Mouse (Mus musculus): ENCODE data around the gene Ptpn13. TPM values are rescaled to one million over a fixed set of nuclear protein-coding genes. Genes with fewer than 3 reads are reported as not detected.

Gene Ptpn13
- polyA plus RNA-seq, 1 experiment from 2014 or later: 20.1 TPM

- no peak overlapping the region for H3K27ac ChIP-seq
- 76% methylated on average over 5 of the region's 5 CpGs for WGBS
- no peaks in the 10 kb centered on the region for H3K36me3 ChIP-seq
- no peaks in the 10 kb centered on the region for H3K27me3 ChIP-seq
- no peak overlapping the region for H3K4me2 ChIP-seq
- no peaks in the 10 kb centered on the region for H3K9me3 ChIP-seq
- ATAC-seq (ENCODE audit: insufficient number of reproducible peaks, low FRiP score, low TSS enrichment, low read depth): no peak
- H3K9ac ChIP-seq: no peak overlapping the region
- no peak overlapping the region for H3K4me3 ChIP-seq
- peaks cover 2% of the 10 kb centered on the region; the same call in 1 of the 2 replicates for H3K4me1 ChIP-seq
Measured at GRCm38 (mm10) chr5:103395683-103396082, 29.3 kb upstream of the Ptpn13 start.

DNA sequence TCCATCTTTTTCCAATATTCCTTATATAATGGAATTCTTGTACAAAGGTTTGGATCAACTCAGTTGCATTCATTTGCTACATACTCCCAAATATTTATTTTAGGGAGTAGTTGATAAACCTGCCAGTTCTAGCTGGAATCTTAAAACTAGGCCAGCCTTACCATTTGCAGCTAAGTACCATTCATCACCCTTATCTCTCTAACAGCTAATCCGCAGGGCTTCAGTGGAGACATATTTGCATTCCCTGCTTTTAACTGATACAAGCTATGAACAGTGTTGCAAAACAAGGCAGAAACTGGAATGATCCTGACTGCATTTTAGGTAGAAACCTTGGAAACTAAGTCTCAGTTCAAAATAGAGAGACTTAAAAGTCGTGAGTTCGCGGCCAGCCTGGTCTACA lies 27.6 kb upstream of the Ptpn13 start:
- no peak for ATAC-seq (ENCODE audit: insufficient number of reproducible peaks, low FRiP score, low TSS enrichment, low read depth)
- Histone ChIP-seq H3K27ac (no peak overlapping the region), H3K36me3 (no peaks in the 10 kb centered on the region), H3K4me1 (peaks cover 2% of the 10 kb centered on the region; the same call in 1 of the 2 replicates), H3K4me2 (no peak overlapping the region), H3K27me3 (no peaks in the 10 kb centered on the region), H3K9me3 (no peaks in the 10 kb centered on the region), H3K9ac (no peak overlapping the region), H3K4me3 (no peak overlapping the region)
- WGBS: 81% methylated on average over 4 of the region's 4 CpGs

GRCm38 (mm10) chr5:103404213-103404968 lies 20.6 kb upstream of the Ptpn13 start:
- no peak for ATAC-seq (ENCODE audit: insufficient number of reproducible peaks, low FRiP score, low TSS enrichment, low read depth)
- Histone ChIP-seq H3K36me3 (no peaks in the 10 kb centered on the region), H3K27me3 (no peaks in the 10 kb centered on the region), H3K27ac (no peak overlapping the region), H3K4me2 (no peak overlapping the region), H3K9ac (no peak overlapping the region), H3K4me1 (no peaks in the 10 kb centered on the region), H3K9me3 (no peaks in the 10 kb centered on the region), H3K4me3 (no peak overlapping the region)
- 81% methylated on average over 12 of the region's 12 CpGs for WGBS

- no peak for ATAC-seq (ENCODE audit: insufficient number of reproducible peaks, low FRiP score, low TSS enrichment, low read depth)
- WGBS: 40% methylated on average over 2 of the region's 2 CpGs
- H3K9me3 ChIP-seq: no peaks in the 10 kb centered on the region
- H3K9ac ChIP-seq: no peak overlapping the region
- no peaks in the 10 kb centered on the region for H3K4me1 ChIP-seq
- H3K27me3 ChIP-seq: no peaks in the 10 kb centered on the region
- no peaks in the 10 kb centered on the region for H3K36me3 ChIP-seq
- H3K4me2 ChIP-seq: no peak overlapping the region
- H3K27ac ChIP-seq: no peak overlapping the region
- no peak overlapping the region for H3K4me3 ChIP-seq
Measured at GRCm38 (mm10) chr5:103405921-103406320, 19.1 kb upstream of the Ptpn13 start.

GRCm38 (mm10) chr5:103412020-103412747 lies 12.8 kb upstream of the Ptpn13 start:
- Histone ChIP-seq H3K27ac (no peak overlapping the region), H3K9ac (no peak overlapping the region), H3K36me3 (no peaks in the 10 kb centered on the region), H3K4me2 (no peak overlapping the region), H3K4me3 (no peak overlapping the region), H3K9me3 (no peaks in the 10 kb centered on the region), H3K27me3 (no peaks in the 10 kb centered on the region), H3K4me1 (no peaks in the 10 kb centered on the region)
- no peak for ATAC-seq (ENCODE audit: insufficient number of reproducible peaks, low FRiP score, low TSS enrichment, low read depth)
- whole genome bisulfite sequencing: 56% methylated on average over 10 of the region's 10 CpGs

- Histone ChIP-seq H3K9me3 (no peaks in the 10 kb centered on the region), H3K27me3 (no peaks in the 10 kb centered on the region), H3K4me1 (no peaks in the 10 kb centered on the region), H3K4me2 (no peak overlapping the region), H3K36me3 (no peaks in the 10 kb centered on the region), H3K4me3 (no peak overlapping the region), H3K27ac (no peak overlapping the region), H3K9ac (no peak overlapping the region)
- 72% methylated on average over 3 of the region's 3 CpGs for WGBS
- no peak for ATAC-seq (ENCODE audit: insufficient number of reproducible peaks, low FRiP score, low TSS enrichment, low read depth)
Measured at GRCm38 (mm10) chr5:103414542-103414941, 10.4 kb upstream of the Ptpn13 start.

GRCm38 (mm10) chr5:103418009-103418408 lies 7.0 kb upstream of the Ptpn13 start:
- Histone ChIP-seq H3K9me3 (no peaks in the 10 kb centered on the region), H3K9ac (no peak overlapping the region), H3K4me3 (no peak overlapping the region), H3K27ac (0 out of 2 replicates have a peak overlapping the region, but pooled peaks have one; percentile 5), H3K4me1 (peaks cover 14% of the 10 kb centered on the region), H3K36me3 (no peaks in the 10 kb centered on the region), H3K27me3 (no peaks in the 10 kb centered on the region; the same call in 1 of the 2 replicates), H3K4me2 (no peak overlapping the region)
- no peak for ATAC-seq (ENCODE audit: insufficient number of reproducible peaks, low FRiP score, low TSS enrichment, low read depth)
- 61% methylated on average over 9 of the region's 9 CpGs for WGBS

DNA sequence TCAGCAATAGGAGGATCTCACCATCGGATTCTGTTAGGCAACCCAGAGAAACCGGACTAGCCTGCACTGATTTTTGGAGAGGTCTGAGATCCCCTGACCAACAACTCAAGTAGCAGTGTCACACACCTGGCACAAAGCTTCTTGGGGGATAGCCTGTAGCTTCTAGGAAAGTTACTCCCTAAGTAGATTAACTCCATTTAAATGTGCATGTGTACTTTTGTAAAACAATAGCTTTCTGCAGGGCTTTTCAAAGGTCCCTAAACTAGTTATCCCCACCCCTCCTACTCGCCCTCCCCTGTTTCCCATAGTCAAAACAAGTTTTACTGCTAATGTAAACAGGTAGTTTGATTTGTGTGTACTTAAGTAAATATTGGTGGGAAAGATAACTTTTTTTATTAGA lies 6.1 kb upstream of the Ptpn13 start:
- Histone ChIP-seq H3K27me3 (peaks cover 4% of the 10 kb centered on the region), H3K9ac (no peak overlapping the region), H3K4me1 (peaks cover 14% of the 10 kb centered on the region), H3K4me2 (no peak overlapping the region), H3K36me3 (no peaks in the 10 kb centered on the region), H3K4me3 (no peak overlapping the region), H3K27ac (0 out of 2 replicates have a peak overlapping the region, but pooled peaks have one; percentile 5), H3K9me3 (no peaks in the 10 kb centered on the region)
- ATAC-seq (ENCODE audit: insufficient number of reproducible peaks, low FRiP score, low TSS enrichment, low read depth): no peak
- WGBS: 75% methylated on average over 3 of the region's 3 CpGs

DNA sequence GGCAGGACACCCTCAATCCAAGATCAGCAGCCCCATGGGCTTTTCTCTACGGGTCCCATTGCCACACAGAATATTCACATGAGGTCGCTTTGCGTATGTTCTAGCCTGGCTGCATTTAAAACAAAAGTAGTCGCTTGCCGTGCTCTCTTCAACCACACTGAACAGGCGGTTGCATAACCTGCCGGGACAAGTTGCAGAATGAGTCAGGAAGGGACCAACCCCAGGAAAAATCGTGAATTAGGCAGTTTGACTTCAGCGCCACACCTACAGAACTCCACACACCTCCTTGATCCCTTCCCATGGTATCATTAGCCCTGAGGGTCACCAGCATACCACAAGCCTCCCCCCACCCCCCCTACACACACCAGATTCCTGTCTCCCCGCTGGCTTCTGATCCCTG lies 4.4 kb upstream of the Ptpn13 start:
- H3K27ac ChIP-seq: peak overlapping the region; percentile 77
- no peaks in the 10 kb centered on the region for H3K36me3 ChIP-seq
- WGBS: 24% methylated on average over 10 of the region's 10 CpGs
- ATAC-seq (ENCODE audit: insufficient number of reproducible peaks, low FRiP score, low TSS enrichment, low read depth): 0 out of 2 replicates have a peak, but pooled peaks have one; percentile 33
- H3K4me2 ChIP-seq: 0 out of 2 replicates have a peak overlapping the region, but pooled peaks have one; percentile 3
- no peak overlapping the region for H3K4me3 ChIP-seq
- H3K27me3 ChIP-seq: peaks cover 6% of the 10 kb centered on the region
- H3K9ac ChIP-seq: no peak overlapping the region
- no peaks in the 10 kb centered on the region for H3K9me3 ChIP-seq
- peaks cover 17% of the 10 kb centered on the region for H3K4me1 ChIP-seq

- peaks cover 6% of the 10 kb centered on the region for H3K27me3 ChIP-seq
- H3K4me1 ChIP-seq: peaks cover 17% of the 10 kb centered on the region
- H3K27ac ChIP-seq: no peak overlapping the region
- H3K9me3 ChIP-seq: no peaks in the 10 kb centered on the region
- ATAC-seq (ENCODE audit: insufficient number of reproducible peaks, low FRiP score, low TSS enrichment, low read depth): no peak
- no peak overlapping the region for H3K4me3 ChIP-seq
- H3K9ac ChIP-seq: no peak overlapping the region
- no peaks in the 10 kb centered on the region for H3K36me3 ChIP-seq
- 76% methylated on average over 6 of the region's 6 CpGs for WGBS
- no peak overlapping the region for H3K4me2 ChIP-seq
Measured at GRCm38 (mm10) chr5:103422609-103423008, 2.4 kb upstream of the Ptpn13 start.

DNA sequence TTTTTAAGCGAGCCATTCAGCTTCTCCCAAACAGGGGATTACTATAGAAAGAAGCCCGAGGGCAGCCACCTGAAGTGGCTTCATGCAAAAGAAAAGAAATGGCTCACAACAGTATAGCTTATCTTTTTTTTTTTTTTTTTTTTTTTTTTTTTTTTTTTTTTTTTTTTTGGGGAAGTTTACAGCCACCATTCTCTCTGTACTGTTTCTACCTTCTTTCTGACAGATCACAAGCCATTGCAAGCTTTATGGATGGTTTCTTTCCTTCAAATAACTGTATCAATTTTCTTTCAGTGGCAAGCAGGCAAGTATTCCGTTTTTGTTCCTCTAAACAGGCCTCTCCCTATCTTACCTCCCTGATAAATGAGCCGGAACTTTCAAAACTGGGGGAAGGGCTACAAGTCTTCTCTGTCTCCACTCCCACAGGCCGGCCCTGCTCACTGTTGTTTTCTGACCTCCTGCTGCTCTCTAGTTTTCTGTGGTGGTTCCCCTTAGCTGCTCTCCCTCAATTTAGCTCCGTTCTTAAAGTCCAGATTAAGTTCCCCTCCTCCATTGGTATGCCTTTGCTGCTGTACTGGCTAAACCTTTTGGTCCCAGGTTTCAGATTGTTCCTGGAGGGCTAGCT lies 1.6 kb upstream of the Ptpn13 start:
- WGBS: 39% methylated on average over 6 of the region's 6 CpGs
- Histone ChIP-seq H3K9ac (no peak overlapping the region), H3K27me3 (peaks cover 6% of the 10 kb centered on the region), H3K9me3 (no peaks in the 10 kb centered on the region), H3K4me1 (peaks cover 17% of the 10 kb centered on the region), H3K27ac (no peak overlapping the region), H3K4me2 (no peak overlapping the region), H3K36me3 (no peaks in the 10 kb centered on the region), H3K4me3 (no peak overlapping the region)
- no peak for ATAC-seq (ENCODE audit: insufficient number of reproducible peaks, low FRiP score, low TSS enrichment, low read depth)

- peak overlapping the region; percentile 77; the same call in 1 of the 2 replicates for H3K4me3 ChIP-seq
- no peak for ATAC-seq (ENCODE audit: insufficient number of reproducible peaks, low FRiP score, low TSS enrichment, low read depth)
- 45% methylated on average over 5 of the region's 5 CpGs for WGBS
Measured at GRCm38 (mm10) chr5:103423927-103424315, 1.1 kb upstream of the Ptpn13 start.

More at GRCm38 (mm10) chr5:103423927-103424315, 1.1 kb upstream of the Ptpn13 start:
- peaks cover 6% of the 10 kb centered on the region for H3K27me3 ChIP-seq
- no peaks in the 10 kb centered on the region for H3K36me3 ChIP-seq
- no peak overlapping the region for H3K9ac ChIP-seq
- no peak overlapping the region; the same call in 1 of the 2 replicates for H3K4me2 ChIP-seq
- H3K9me3 ChIP-seq: no peaks in the 10 kb centered on the region
- H3K4me1 ChIP-seq: peaks cover 17% of the 10 kb centered on the region
- H3K27ac ChIP-seq: no peak overlapping the region

All from limb, embryonic 15.5 days (tissue).